Mouse (Mus musculus) gastrocnemius, adult 8-10 months (tissue): ENCODE measurements around the gene Nup160. TPM values are rescaled to one million over a fixed set of nuclear protein-coding genes. Genes with fewer than 3 reads are reported as not detected.

ENCODE experiments used
- DNase-seq, 2 experiments: peaks; one replicate each; pipeline ENCODE4 v3.0.0; 2022; ENCODE audit warnings: low spot score in 2 of 2
- total RNA-seq, 4 experiments: library from RNA; stranded (reverse); gene quantifications; 2 replicates each; pipeline ENCODE4 v1.2.4; 2022

Nup160 gene
- 10 to 100 TPM in 3 of 4 experiments, 1 to 10 TPM in 1; 7.2 to 15.4 (median 13.1) TPM for total RNA-seq

- no peak for DNase-seq
Measured at GRCm38 (mm10) chr2:90677007-90677406, at the start of gene Nup160. Nup160 (plus strand) TSS chr2:90677215.

GRCm38 (mm10) chr2:90628261-90628660, 48.8 kb upstream of the Nup160 start:
- DNase-seq: no peak

GRCm38 (mm10) chr2:90629552-90629951, 47.5 kb upstream of the Nup160 start:
- DNase-seq: no peak

GRCm38 (mm10) chr2:90631938-90632733, 44.9 kb upstream of the Nup160 start:
- DNase-seq: no peak

GRCm38 (mm10) chr2:90634671-90635070, 42.3 kb upstream of the Nup160 start:
- DNase-seq: no peak

GRCm38 (mm10) chr2:90635085-90635723, 41.8 kb upstream of the Nup160 start:
- no peak for DNase-seq

- DNase-seq: no peak
Measured at GRCm38 (mm10) chr2:90636853-90637252, 40.2 kb upstream of the Nup160 start.

- DNase-seq: no peak
Measured at GRCm38 (mm10) chr2:90638986-90639746, 37.8 kb upstream of the Nup160 start.

- no peak for DNase-seq
Measured at GRCm38 (mm10) chr2:90639747-90640699, 37.0 kb upstream of the Nup160 start.

GRCm38 (mm10) chr2:90641007-90641709, 35.9 kb upstream of the Nup160 start:
- no peak for DNase-seq

- no peak for DNase-seq
Measured at GRCm38 (mm10) chr2:90641710-90642039, 35.3 kb upstream of the Nup160 start.

- DNase-seq: no peak
Measured at GRCm38 (mm10) chr2:90647084-90647483, 29.9 kb upstream of the Nup160 start.

GRCm38 (mm10) chr2:90649405-90649804, 27.6 kb upstream of the Nup160 start:
- DNase-seq: no peak

GRCm38 (mm10) chr2:90649965-90650364, 27.1 kb upstream of the Nup160 start:
- DNase-seq: no peak

- no peak for DNase-seq
Measured at GRCm38 (mm10) chr2:90652101-90652500, 24.9 kb upstream of the Nup160 start.

- no peak for DNase-seq
Measured at GRCm38 (mm10) chr2:90652993-90653392, 24.0 kb upstream of the Nup160 start.

GRCm38 (mm10) chr2:90655449-90655848, 21.6 kb upstream of the Nup160 start:
- no peak for DNase-seq

GRCm38 (mm10) chr2:90658613-90659012, 18.4 kb upstream of the Nup160 start:
- DNase-seq: no peak

GRCm38 (mm10) chr2:90659016-90659415, 18.0 kb upstream of the Nup160 start:
- DNase-seq: no peak

- no peak for DNase-seq
Measured at GRCm38 (mm10) chr2:90659639-90660038, 17.4 kb upstream of the Nup160 start.
